Mouse (Mus musculus) megakaryocyte, embryonic 14.5 days (primary cell): Measurements from ENCODE around the gene Smpx. TPM values are rescaled to one million over a fixed set of nuclear protein-coding genes. Genes with fewer than 3 reads are reported as not detected.
A peak's percentile ranks its signal among the peaks of the same experiment; 100 is the strongest.

Source experiments
- H3K27me3 ChIP-seq: replicated peaks from 2 replicates; pipeline ENCODE3; 2012; ENCODE audit warnings: inconsistent platforms
- H3K36me3 ChIP-seq: replicated peaks from 2 replicates; pipeline ENCODE3; 2012; ENCODE audit warnings: low read length, inconsistent platforms, mixed read lengths
- H3K4me1 ChIP-seq: 2 replicates; pipeline ENCODE4 v1.6.1; 2012; ENCODE audit warnings: inconsistent platforms
- H3K4me3 ChIP-seq: replicated peaks from 2 replicates; pipeline ENCODE3; 2012; ENCODE audit warnings: moderate library complexity, mild to moderate bottlenecking, inconsistent platforms
- H3K9me3 ChIP-seq: 2 replicates; pipeline ENCODE4 v1.6.1; 2012; ENCODE audit warnings: inconsistent platforms
- FLI1 ChIP-seq: IDR thresholded peaks from 2 replicates; pipeline ENCODE4 v1.6.1; 2012; ENCODE audit warnings: low read length, inconsistent platforms, mixed read lengths
- GATA1 ChIP-seq: IDR thresholded peaks from 3 replicates; pipeline ENCODE4 v1.6.1; 2012; ENCODE audit warnings: mixed read lengths, low read length, inconsistent platforms, borderline replicate concordance
- polyA plus RNA-seq: library from polyadenylated mRNA; stranded (reverse); fragments of >175 nt; gene quantifications from 2 replicates; pipeline ENCODE4 v1.2.3, GENCODE M21; 2012; ENCODE audit warnings: low replicate concordance; ENCODE audit not compliant: insufficient read depth

The Smpx gene
- polyA plus RNA-seq, 1 experiment = not detected

DNA sequence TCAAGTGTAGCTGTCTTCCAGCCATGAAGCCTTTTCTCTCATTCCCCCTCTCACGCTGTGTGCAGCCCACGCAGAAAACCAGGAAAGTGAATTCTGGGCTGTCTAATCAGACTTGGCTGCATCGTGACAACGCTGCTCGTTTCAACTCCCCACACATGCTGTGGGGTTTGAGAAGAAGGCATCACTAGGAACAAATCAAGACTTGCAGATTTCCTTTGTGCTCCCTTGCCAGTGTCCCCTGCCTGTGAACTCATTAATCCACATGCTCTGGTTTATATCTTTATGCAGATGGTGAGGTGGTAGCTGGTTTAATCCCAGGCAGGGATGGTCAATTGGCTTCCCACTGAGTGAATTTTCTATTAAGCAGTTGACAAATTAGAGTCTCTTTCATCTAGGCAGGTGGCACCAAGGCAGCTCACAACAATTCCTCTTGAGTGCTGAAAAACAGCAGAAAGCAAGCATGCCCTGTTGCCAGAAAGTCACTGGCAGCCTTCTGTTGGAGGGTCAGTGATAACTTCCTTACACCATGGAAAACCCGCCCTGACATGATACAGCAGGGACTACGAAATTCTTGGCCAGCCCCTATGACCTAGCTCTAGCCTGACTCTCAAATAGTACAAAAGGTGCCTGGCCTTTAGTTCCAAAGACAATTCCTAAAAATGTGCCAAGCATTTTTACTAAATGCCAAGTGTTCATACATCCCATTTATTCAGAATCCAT lies 32.1 kb downstream of the Smpx start:
- H3K27me3 ChIP-seq = peaks cover 17% of the 10 kb centered on the region
- no peaks in the 10 kb centered on the region for H3K36me3 ChIP-seq
- TF ChIP-seq FLI1 = no peak
- TF ChIP-seq GATA1 = no peak
- H3K9me3 ChIP-seq = no peaks in the 10 kb centered on the region
- H3K4me3 ChIP-seq = no peak overlapping the region
- H3K4me1 ChIP-seq = peaks cover 9% of the 10 kb centered on the region

DNA sequence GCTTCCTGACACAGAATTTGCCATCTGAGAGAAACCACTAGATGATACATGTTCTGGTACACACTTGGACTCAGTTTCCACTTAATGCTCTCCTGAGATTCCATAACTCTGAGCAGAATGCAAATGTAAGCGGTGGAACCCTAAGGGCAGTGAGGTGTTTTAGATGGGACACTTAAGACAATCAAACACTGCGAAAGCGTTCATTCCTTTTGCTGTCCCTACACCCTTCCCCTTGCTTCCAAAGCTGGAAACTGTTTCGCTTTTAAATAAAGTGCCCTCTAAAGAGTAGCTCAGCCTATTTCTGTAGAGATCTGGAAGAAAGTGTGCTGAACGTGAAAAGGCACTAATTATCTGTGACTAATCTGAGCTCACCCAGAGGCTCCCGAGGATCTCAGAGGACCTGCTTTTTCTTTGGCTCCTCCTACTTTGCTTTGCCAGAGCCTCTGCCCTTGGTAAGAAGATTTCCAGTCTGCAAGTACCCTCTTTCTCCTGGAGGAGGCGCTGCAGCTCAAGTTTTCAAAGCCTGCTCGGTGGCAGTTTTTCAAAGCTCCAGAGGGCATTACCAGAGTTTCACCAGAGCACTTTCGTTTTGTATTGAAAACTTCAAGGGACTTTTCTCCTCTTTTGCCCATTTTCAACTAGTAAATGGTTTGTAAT lies 33.1 kb downstream of the Smpx start:
- peak overlapping the region; percentile 82 for H3K4me3 ChIP-seq
- peaks cover 9% of the 10 kb centered on the region for H3K4me1 ChIP-seq
- no peaks in the 10 kb centered on the region for H3K9me3 ChIP-seq
- H3K27me3 ChIP-seq = peaks cover 17% of the 10 kb centered on the region
- no peak for TF ChIP-seq FLI1
- TF ChIP-seq GATA1 = no peak
- no peaks in the 10 kb centered on the region for H3K36me3 ChIP-seq

DNA sequence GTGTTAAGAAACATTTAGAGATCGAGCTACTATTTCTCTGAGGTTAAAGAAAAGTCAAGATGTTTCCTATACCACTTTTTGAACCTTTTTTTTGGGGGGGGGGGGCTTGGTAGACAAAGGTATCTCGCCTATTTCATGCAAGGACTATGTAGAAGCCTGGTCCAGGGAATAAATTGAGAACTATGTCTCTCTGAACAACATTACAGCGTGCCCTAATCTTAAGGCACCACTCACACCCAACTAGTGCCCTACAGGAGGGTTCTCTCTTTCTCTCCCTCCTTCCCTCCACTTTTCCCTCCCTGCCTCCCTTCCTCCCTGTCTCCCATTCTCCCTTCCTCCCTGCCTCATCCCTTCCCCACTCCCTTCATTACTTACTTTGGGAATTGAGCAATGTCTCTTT lies 33.6 kb downstream of the Smpx start:
- Histone ChIP-seq H3K4me1 (peaks cover 9% of the 10 kb centered on the region), H3K27me3 (peaks cover 17% of the 10 kb centered on the region), H3K36me3 (no peaks in the 10 kb centered on the region), H3K4me3 (peak overlapping the region; percentile 82), H3K9me3 (no peaks in the 10 kb centered on the region)
- TF ChIP-seq FLI1 (no peak), GATA1 (no peak)

DNA sequence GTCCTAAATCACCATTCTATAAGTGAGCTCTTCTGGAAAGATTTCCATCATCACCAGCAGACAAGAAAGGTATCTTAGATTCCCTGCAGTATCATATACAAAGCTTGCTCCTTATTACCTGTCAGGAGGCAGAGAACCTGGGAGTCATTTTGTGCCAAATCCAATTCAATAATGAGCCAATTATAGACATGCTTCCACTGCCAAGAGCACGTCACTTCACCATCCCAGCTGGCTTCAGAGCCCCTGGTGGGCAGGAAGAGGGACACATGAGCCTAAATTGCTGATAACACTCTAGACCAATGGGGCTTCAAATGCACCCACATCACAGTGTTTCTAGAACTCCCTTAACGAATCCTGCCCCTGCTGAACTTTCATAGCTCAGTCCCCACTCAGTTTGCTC lies 35.1 kb downstream of the Smpx start:
- Histone ChIP-seq H3K36me3 (no peaks in the 10 kb centered on the region), H3K4me1 (peaks cover 9% of the 10 kb centered on the region), H3K27me3 (peaks cover 15% of the 10 kb centered on the region), H3K4me3 (no peak overlapping the region), H3K9me3 (no peaks in the 10 kb centered on the region)
- TF ChIP-seq GATA1 (no peak), FLI1 (no peak)

DNA sequence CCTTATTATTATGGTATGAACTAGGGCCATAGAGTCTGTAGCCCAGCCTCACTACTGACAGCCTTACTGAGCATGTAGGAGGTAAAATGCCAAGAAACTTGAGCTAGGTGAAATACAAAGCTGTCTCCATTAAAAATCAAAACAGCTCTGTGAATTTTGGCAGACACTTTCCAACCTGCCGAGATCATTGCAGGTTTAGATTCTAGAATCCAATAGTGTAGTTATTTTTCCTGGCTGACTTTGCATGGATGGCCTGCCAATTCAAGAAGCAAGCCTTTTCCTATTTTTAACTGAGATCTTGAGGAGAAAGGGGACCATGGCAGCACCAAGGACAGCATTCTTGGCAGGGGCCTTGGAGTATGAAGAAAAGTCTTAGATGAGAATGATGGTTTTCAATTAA lies 35.6 kb downstream of the Smpx start:
- H3K4me1 ChIP-seq = peaks cover 9% of the 10 kb centered on the region
- H3K9me3 ChIP-seq = no peaks in the 10 kb centered on the region
- peaks cover 15% of the 10 kb centered on the region for H3K27me3 ChIP-seq
- no peaks in the 10 kb centered on the region for H3K36me3 ChIP-seq
- no peak overlapping the region for H3K4me3 ChIP-seq
- no peak for TF ChIP-seq FLI1

DNA sequence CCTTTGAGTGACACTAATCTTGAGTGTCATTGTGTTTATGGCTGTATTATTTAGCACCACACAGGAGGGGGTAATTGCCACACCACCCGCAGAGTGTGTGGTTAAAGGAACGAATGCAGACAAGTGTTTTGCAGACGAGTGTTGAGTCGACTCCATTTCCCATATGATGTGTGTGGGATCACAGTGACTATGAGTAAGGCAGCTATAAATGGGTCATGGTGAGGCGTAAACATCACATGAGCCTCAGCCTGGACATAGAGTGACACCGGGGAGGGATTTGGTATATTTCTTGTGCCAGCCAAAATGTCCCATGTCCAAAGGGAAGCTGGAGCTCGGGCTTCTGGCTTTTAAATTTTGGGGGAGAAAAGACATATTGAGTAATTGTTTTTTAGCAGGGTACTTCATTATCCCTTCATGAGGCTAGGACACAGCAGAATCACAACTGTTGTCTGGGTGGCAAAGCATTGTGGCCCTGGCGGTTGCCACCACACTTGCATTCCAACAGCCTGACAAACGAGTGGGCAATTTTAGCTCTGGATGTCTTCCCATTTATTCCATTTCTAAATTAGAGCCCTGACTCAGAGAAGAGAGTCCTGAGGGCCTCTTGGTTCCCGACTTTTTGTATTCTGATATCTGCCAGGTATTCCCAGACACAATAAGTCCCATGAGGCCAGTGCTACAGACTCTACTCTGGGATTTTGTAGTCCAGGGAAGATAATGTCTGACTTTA lies 49.3 kb downstream of the Smpx start:
- TF ChIP-seq GATA1 (no peak), FLI1 (no peak)
- no peaks in the 10 kb centered on the region for H3K36me3 ChIP-seq
- H3K9me3 ChIP-seq = no peaks in the 10 kb centered on the region
- H3K4me3 ChIP-seq = no peak overlapping the region
- H3K27me3 ChIP-seq = peaks cover 8% of the 10 kb centered on the region
- no peaks in the 10 kb centered on the region for H3K4me1 ChIP-seq

DNA sequence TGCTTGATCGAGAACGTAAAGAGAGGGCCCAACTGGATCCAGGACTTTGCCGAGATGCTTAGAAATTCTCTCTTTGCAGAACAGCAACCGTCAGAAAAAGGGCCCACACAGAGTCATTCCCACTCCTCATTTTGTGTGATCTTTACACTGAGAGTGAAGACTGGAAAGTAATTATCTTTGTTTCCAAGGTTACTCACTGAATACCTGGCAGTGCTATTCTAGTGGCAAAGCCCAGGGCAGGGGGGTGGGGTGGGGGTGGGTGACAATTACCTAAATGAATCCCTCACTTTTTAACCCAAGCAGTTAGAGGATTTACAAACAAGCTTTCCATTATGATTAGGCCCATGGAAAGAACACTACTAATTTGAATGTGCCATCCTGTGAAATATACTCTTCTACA lies 55.8 kb downstream of the Smpx start:
- H3K36me3 ChIP-seq = no peaks in the 10 kb centered on the region
- no peak overlapping the region for H3K4me3 ChIP-seq
- H3K9me3 ChIP-seq = no peaks in the 10 kb centered on the region
- peaks cover 5% of the 10 kb centered on the region for H3K27me3 ChIP-seq
- no peaks in the 10 kb centered on the region for H3K4me1 ChIP-seq
- TF ChIP-seq FLI1 (no peak), GATA1 (no peak)

DNA sequence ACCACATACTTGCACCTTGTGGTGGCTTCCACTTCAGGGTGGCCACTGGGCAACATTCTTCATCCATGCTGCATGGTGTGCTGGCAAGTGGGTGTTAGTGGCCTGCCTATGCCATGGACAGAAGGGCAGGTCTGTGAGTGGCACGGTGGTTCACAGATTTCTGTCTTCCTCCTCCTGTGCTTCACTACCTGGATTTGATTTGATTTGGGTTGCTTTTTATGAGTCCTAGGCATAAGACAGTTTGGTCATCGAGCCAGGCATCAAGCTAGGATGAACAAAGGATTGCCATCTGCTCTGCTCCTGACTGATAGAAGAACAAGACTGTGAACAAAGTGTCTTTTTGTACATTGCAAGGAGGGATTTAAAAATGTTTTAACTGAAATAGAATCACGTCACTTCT lies 63.8 kb downstream of the Smpx start:
- Histone ChIP-seq H3K36me3 (no peaks in the 10 kb centered on the region), H3K9me3 (no peaks in the 10 kb centered on the region), H3K4me3 (no peak overlapping the region), H3K27me3 (peaks cover 13% of the 10 kb centered on the region), H3K4me1 (no peaks in the 10 kb centered on the region)
- TF ChIP-seq GATA1 (no peak), FLI1 (no peak)

DNA sequence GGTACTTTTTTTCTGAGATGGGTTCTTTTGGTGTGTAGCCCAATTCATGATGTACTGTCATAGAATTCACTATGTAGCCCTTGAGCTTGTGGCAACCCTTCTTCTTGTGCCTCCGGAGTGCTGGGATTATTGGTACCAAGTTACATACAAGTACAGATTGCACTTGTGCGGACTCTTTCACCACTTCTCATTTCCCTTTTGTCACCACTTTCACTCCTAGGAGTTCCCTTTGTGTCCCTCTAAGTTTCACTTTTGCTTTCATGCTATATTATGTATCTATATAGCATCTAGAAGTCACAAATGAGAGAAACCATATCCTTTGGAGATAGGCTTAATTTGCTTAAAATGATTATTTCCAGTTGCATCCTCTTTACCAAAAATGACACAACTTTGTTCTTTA lies 103.0 kb downstream of the Smpx start:
- Histone ChIP-seq H3K36me3 (no peaks in the 10 kb centered on the region), H3K4me3 (no peak overlapping the region), H3K27me3 (no peaks in the 10 kb centered on the region), H3K9me3 (no peaks in the 10 kb centered on the region), H3K4me1 (no peaks in the 10 kb centered on the region)
- TF ChIP-seq GATA1 (no peak), FLI1 (no peak)

Other genes starting within 250 kb of the Smpx start
- 15.1 and 16.6 TPM in 2 replicates for gene Sms, start 206.6 kb upstream of the Smpx start, polyA plus RNA-seq
- not detected in 2 replicates for gene Yy2, start 129.9 kb upstream of the Smpx start, polyA plus RNA-seq
- 1.4 and 2.4 TPM in 2 replicates for gene Mbtps2, start 100.2 kb upstream of the Smpx start, polyA plus RNA-seq
- gene Klhl34, start 119.5 kb downstream of the Smpx start, polyA plus RNA-seq = not detected in 2 replicates